Mouse (Mus musculus) midbrain, embryonic 10.5 days (tissue): ENCODE measurements around the gene Glt6d1. TPM values are rescaled to one million over a fixed set of nuclear protein-coding genes. Genes with fewer than 3 reads are reported as not detected.
"Not testable (repeated sequence)": the region's sequence is repeated elsewhere in the genome, so short reads cannot be mapped to it uniquely, and the experiment has no call there.

Source experiments
- DNase-seq: peaks from one replicate; pipeline ENCODE4 v3.0.0-alpha.2; 2017; ENCODE audit warnings: low spot score
- H3K27ac ChIP-seq: fragments of 300-500 bp; sonication (generic); replicated peaks from 2 replicates; pipeline ENCODE4 v1.5.1; 2016; ENCODE audit warnings: mild to moderate bottlenecking
- H3K27me3 ChIP-seq: fragments of 300-500 bp; sonication (generic); 2 replicates; pipeline ENCODE4 v1.6.1; 2016; ENCODE audit warnings: low read depth, mild to moderate bottlenecking; ENCODE audit not compliant: poor library complexity, severe bottlenecking
- H3K36me3 ChIP-seq: fragments of 300-500 bp; sonication (generic); 2 replicates; pipeline ENCODE4 v1.6.1; 2016; ENCODE audit warnings: mild to moderate bottlenecking, moderate library complexity
- H3K4me1 ChIP-seq: fragments of 300-500 bp; sonication (generic); 2 replicates; pipeline ENCODE4 v1.6.1; 2016
- H3K4me3 ChIP-seq: fragments of 300-500 bp; sonication (generic); 2 replicates; pipeline ENCODE4 v1.5.1; 2016; ENCODE audit warnings: mild to moderate bottlenecking, moderate library complexity
- H3K9me3 ChIP-seq: fragments of 300-500 bp; sonication (generic); replicated peaks from 2 replicates; pipeline ENCODE4 v1.6.1; 2016; ENCODE audit warnings: mild to moderate bottlenecking
- WGBS: fragments of 180-500 bp; shearing (Covaris S2); methylation state at CpG from one replicate; pipeline ENCODE4 v1.1.7; 2016; 5-methylcytosine and 5-hydroxymethylcytosine counted together
- polyA plus RNA-seq: library from polyadenylated mRNA; unstranded; fragments of >200 nt; fragmentation: Nextera tagmentation; extraction: Ambion mirVana; gene quantifications from 2 replicates; pipeline ENCODE4 v1.2.1, GENCODE M21; 2016

Glt6d1 gene
- not detected in 2 replicates for polyA plus RNA-seq

- not testable (repeated sequence) for H3K4me1 ChIP-seq, H3K27me3 ChIP-seq, H3K9me3 ChIP-seq, DNase-seq, H3K4me3 ChIP-seq, H3K27ac ChIP-seq, H3K36me3 ChIP-seq
- WGBS, result 80% methylated on average over 1 of the region's 1 CpGs
Observed at GRCm38 (mm10) chr2:25815748-25816147, at the start of gene Glt6d1. Gene Glt6d1, minus strand, starts transcription at chr2:25815848.

DNA sequence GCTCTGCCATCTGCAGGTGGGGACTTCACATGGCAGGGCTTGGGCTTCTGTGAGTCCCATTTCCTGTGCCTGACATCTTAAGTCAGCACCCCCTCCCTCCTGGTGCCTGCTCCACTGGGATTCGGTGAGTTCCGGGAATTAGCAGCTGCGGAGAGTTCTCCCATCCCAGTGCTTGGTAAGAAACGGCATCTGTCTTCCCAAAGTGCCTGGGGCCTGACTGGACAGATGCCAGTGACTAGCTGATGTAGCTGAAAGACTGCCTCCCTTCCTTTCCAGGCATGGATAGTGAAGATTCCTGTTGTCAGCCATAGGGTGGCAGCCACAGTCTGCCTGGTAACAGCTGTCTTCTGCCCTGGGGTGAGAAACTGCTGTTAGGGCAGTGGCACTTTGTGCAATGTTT lies 49.8 kb upstream of the Glt6d1 start:
- 16% methylated on average over 4 of the region's 4 CpGs for WGBS
- peaks cover 18% of the 10 kb centered on the region for H3K4me1 ChIP-seq
- H3K36me3 ChIP-seq, result no peaks in the 10 kb centered on the region
- no peak overlapping the region for H3K27ac ChIP-seq
- peaks cover 52% of the 10 kb centered on the region for H3K27me3 ChIP-seq
- H3K4me3 ChIP-seq, result no peak overlapping the region
- H3K9me3 ChIP-seq, result no peaks in the 10 kb centered on the region
- DNase-seq, result no peak

GRCm38 (mm10) chr2:25864230-25864629 lies 48.6 kb upstream of the Glt6d1 start:
- peak overlapping the region; percentile 74 for H3K4me3 ChIP-seq
- H3K27me3 ChIP-seq, result peaks cover 52% of the 10 kb centered on the region
- WGBS, result 5% methylated on average over 18 of the region's 18 CpGs
- H3K4me1 ChIP-seq, result peaks cover 18% of the 10 kb centered on the region
- DNase-seq, result peak; percentile 30
- H3K36me3 ChIP-seq, result no peaks in the 10 kb centered on the region
- H3K27ac ChIP-seq, result no peak overlapping the region; the same call in 1 of the 2 replicates
- H3K9me3 ChIP-seq, result no peaks in the 10 kb centered on the region

GRCm38 (mm10) chr2:25863337-25864131 lies 47.9 kb upstream of the Glt6d1 start, which contains the start of gene Kcnt1:
Gene Kcnt1, plus strand, starts transcription at chr2:25863734.
- no peaks in the 10 kb centered on the region for H3K36me3 ChIP-seq
- H3K27me3 ChIP-seq, result peaks cover 52% of the 10 kb centered on the region
- no peak within 1 kb of the TSS; the same call in 1 of the 2 replicates for H3K27ac ChIP-seq
- peak within 1 kb of the TSS; percentile 74 for H3K4me3 ChIP-seq
- peak; percentile 43 for DNase-seq
- peaks cover 18% of the 10 kb centered on the region for H3K4me1 ChIP-seq
- no peaks in the 10 kb centered on the region for H3K9me3 ChIP-seq
- WGBS, result 1% methylated on average over 51 of the region's 53 CpGs

DNA sequence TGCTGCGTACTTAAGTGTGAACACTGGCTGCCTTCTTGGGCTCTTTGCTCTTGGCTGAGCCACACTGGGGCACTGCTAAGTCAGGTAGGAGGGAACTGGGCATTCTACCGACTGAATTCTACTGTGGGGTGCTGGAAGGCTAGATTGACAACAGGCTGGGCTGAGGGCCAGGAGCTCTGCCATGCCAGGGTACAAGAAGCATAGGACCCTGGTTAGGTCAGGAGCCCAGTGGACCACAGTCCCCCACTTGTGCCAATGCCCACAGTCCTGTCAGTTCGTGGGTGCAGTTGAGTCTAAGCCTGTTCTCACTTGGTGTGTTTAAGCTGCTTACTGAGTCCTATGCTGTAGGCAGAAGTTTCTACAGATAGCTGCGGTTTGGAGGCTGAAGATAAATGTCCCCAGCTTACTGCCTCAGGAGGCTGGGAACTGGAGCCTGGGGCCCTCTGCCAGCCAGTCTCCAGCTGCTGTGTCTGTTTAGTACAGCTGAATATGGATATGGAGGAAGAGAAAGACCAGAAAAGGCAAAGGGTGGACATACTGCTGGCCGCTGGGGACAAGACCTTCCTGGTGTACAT lies 47.1 kb upstream of the Glt6d1 start:
- Histone ChIP-seq H3K27me3 (peaks cover 52% of the 10 kb centered on the region), H3K4me3 (peak overlapping the region; percentile 74; the same call in 1 of the 2 replicates), H3K27ac (no peak overlapping the region), H3K9me3 (no peaks in the 10 kb centered on the region), H3K4me1 (peaks cover 18% of the 10 kb centered on the region), H3K36me3 (no peaks in the 10 kb centered on the region)
- DNase-seq, result no peak
- WGBS, result 64% methylated on average over 5 of the region's 5 CpGs

GRCm38 (mm10) chr2:25862038-25862437 lies 46.4 kb upstream of the Glt6d1 start:
- no peak overlapping the region for H3K27ac ChIP-seq
- DNase-seq, result no peak
- peaks cover 18% of the 10 kb centered on the region for H3K4me1 ChIP-seq
- no peaks in the 10 kb centered on the region for H3K9me3 ChIP-seq
- 89% methylated on average over 2 of the region's 2 CpGs for WGBS
- H3K27me3 ChIP-seq, result peaks cover 50% of the 10 kb centered on the region
- H3K4me3 ChIP-seq, result no peak overlapping the region
- no peaks in the 10 kb centered on the region for H3K36me3 ChIP-seq

DNA sequence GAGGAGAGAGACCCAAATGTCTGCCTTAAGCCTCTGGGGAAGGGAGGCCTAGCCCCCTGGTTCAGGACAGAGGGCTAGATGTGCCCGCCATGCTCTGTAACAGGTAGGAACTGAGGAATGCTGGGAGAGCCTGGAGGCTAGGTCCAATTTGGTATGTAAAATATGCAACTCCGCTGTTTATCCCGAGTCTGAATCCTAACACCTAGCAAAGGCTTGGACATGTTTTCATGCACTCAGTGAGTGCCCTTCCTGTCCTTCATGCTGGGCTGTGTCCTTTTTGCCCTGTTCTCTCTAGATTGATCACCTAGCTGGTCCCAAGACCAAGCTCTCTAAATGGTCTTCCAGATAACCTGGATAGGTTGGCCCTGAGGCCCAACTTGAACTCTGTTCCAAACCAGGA lies 44.2 kb upstream of the Glt6d1 start:
- Histone ChIP-seq H3K36me3 (no peaks in the 10 kb centered on the region), H3K4me1 (peaks cover 18% of the 10 kb centered on the region), H3K4me3 (no peak overlapping the region), H3K27ac (no peak overlapping the region), H3K27me3 (peaks cover 28% of the 10 kb centered on the region), H3K9me3 (no peaks in the 10 kb centered on the region)
- DNase-seq, result no peak
- WGBS, result 92% methylated on average over 3 of the region's 3 CpGs

- WGBS, result 87% methylated on average over 5 of the region's 5 CpGs
Observed at GRCm38 (mm10) chr2:25853998-25854397, 38.4 kb upstream of the Glt6d1 start.

GRCm38 (mm10) chr2:25852626-25853025 lies 37.0 kb upstream of the Glt6d1 start:
- Histone ChIP-seq H3K36me3 (no peaks in the 10 kb centered on the region), H3K4me3 (no peak overlapping the region), H3K9me3 (no peaks in the 10 kb centered on the region), H3K27ac (no peak overlapping the region), H3K4me1 (no peaks in the 10 kb centered on the region), H3K27me3 (no peaks in the 10 kb centered on the region)
- WGBS, result 72% methylated on average over 3 of the region's 3 CpGs
- no peak for DNase-seq

More at GRCm38 (mm10) chr2:25853998-25854397, 38.4 kb upstream of the Glt6d1 start:
- no peaks in the 10 kb centered on the region for H3K36me3 ChIP-seq
- no peaks in the 10 kb centered on the region for H3K4me1 ChIP-seq
- no peak overlapping the region for H3K4me3 ChIP-seq
- no peak overlapping the region for H3K27ac ChIP-seq
- H3K9me3 ChIP-seq, result no peaks in the 10 kb centered on the region
- H3K27me3 ChIP-seq, result no peaks in the 10 kb centered on the region
- DNase-seq, result no peak

- Histone ChIP-seq H3K27me3 (no peaks in the 10 kb centered on the region), H3K4me1 (no peaks in the 10 kb centered on the region), H3K4me3 (no peak overlapping the region), H3K9me3 (no peaks in the 10 kb centered on the region), H3K27ac (no peak overlapping the region), H3K36me3 (no peaks in the 10 kb centered on the region)
- WGBS, result 14% methylated on average over 4 of the region's 4 CpGs
- DNase-seq, result peak; percentile 45
Observed at GRCm38 (mm10) chr2:25850330-25850729, 34.7 kb upstream of the Glt6d1 start.

- Histone ChIP-seq H3K36me3 (no peaks in the 10 kb centered on the region), H3K4me3 (no peak within 1 kb of the TSS), H3K9me3 (no peaks in the 10 kb centered on the region), H3K27ac (no peak within 1 kb of the TSS), H3K27me3 (no peaks in the 10 kb centered on the region), H3K4me1 (0 out of 2 replicates have a peak, but pooled peaks cover 5% of the 10 kb centered on the region)
- WGBS, result 79% methylated on average over 16 of the region's 16 CpGs
- no peak for DNase-seq
Observed at GRCm38 (mm10) chr2:25847226-25847625, 31.6 kb upstream of the Glt6d1 start, which contains the start of gene Sohlh1. Gene Sohlh1, minus strand, starts transcription at chr2:25847248.

GRCm38 (mm10) chr2:25846516-25846915 lies 30.9 kb upstream of the Glt6d1 start:
- DNase-seq, result no peak
- H3K4me3 ChIP-seq, result no peak overlapping the region
- H3K9me3 ChIP-seq, result no peaks in the 10 kb centered on the region
- no peak overlapping the region for H3K27ac ChIP-seq
- 0 out of 2 replicates have a peak, but pooled peaks cover 5% of the 10 kb centered on the region for H3K4me1 ChIP-seq
- no peaks in the 10 kb centered on the region for H3K27me3 ChIP-seq
- no peaks in the 10 kb centered on the region for H3K36me3 ChIP-seq
- 89% methylated on average over 8 of the region's 8 CpGs for WGBS

DNA sequence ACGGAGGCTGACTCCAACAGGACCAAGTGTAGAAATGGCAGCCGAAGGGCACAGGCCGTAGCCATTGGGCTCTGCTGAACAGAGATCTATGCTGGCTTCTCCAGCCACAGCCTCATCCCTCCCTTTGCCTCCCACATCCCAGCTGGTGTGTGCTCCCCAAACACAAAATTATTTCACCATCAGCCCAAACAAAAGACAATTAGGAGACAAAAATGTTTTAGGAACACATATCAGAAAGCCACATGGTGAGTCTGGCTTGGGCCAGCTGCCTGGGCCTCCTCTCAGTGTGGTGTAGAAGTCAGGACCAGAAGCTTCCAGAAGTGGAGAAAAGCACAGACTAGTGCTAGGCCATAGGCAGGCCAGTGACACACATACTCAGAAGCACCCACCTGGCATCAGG lies 28.4 kb upstream of the Glt6d1 start:
- DNase-seq, result no peak
- Histone ChIP-seq H3K27me3 (no peaks in the 10 kb centered on the region), H3K27ac (no peak overlapping the region), H3K4me3 (no peak overlapping the region), H3K9me3 (no peaks in the 10 kb centered on the region), H3K36me3 (no peaks in the 10 kb centered on the region), H3K4me1 (0 out of 2 replicates have a peak, but pooled peaks cover 9% of the 10 kb centered on the region)
- 85% methylated on average over 3 of the region's 3 CpGs for WGBS
